11 mouse cellular contexts compared by ENCODE assay signal in genomic region chr1:35995691-35996090, GRCm38 (mm10).
DNase-seq lines count a peak whose midpoint lies in the region.
"Had no signal": no experiment of that assay in that cellular context is flagged by ENCODE, and none has a peak within 500 bp of the region (broad histone marks: within the 10 kb centered on the region; RNA-seq: fewer than 3 reads in every experiment).

No protein-coding gene starts in this region.

- intact Hi-C loops in left cerebral cortex, postnatal 25 days (cut with DNase I) = loop anchor here (5.0 to 10.0 kb wide), 2 partner anchors 58 to 121 kb away; no protein-coding TSS in a partner anchor

- peak; percentile 37 to 58 for DNase-seq in layer of hippocampus, adult 18-20 months (ENCODE audit: low spot score in 2 of 2)
- DNase-seq in layer of hippocampus, postnatal 25 days (ENCODE audit: extremely low spot score in 1 of 2, low spot score in 1 of 2) = no peak
- DNase-seq in frontal cortex, adult 2 months (ENCODE audit: extremely low spot score in 1 of 2, low spot score in 1 of 2) = peak; percentile 39 to 75
- DNase-seq in left cerebral cortex, postnatal 25 days (ENCODE audit: low spot score in 2 of 2) = peak; percentile 61 to 86
- DNase-seq in thymus, postnatal 14 days = peak; percentile 45
- DNase-seq in spleen, postnatal 14 days (ENCODE audit: low spot score in 2 of 2) = no peak
- DNase-seq in liver = no peak
- no peak for DNase-seq in testis, postnatal 14 days (ENCODE audit: low spot score)
- DNase-seq: adrenal gland, adult 2 months; cerebellum, adult 11-12 months; kidney, adult 2 months had no signal

Comparison
In these comparisons a context has a peak if more than half of its experiments do, and no peak if none do; other contexts are left out.
1. DNase-seq: peak in layer of hippocampus, adult 18-20 months (2 of 2), frontal cortex, adult 2 months (2 of 2), left cerebral cortex, postnatal 25 days (2 of 2) and thymus, postnatal 14 days (single experiment); none in layer of hippocampus, postnatal 25 days (0 of 2), spleen, postnatal 14 days (0 of 2), liver (single experiment) and testis, postnatal 14 days (single experiment).